Mouse (Mus musculus) hindbrain, embryonic 12.5 days (tissue): ENCODE results near the gene D5Ertd579e. TPM values are rescaled to one million over a fixed set of nuclear protein-coding genes. Genes with fewer than 3 reads are reported as not detected.

Source experiments
- ATAC-seq: fragments of 200-750 bp; cut with Nextera tagmentation; 2 replicates; pipeline ENCODE4 v1.8.0; 2017; ENCODE audit warnings: moderate TSS enrichment; ENCODE audit not compliant: low FRiP score
- H3K27ac ChIP-seq: fragments of 300-500 bp; sonication (generic); 2 replicates; pipeline ENCODE4 v1.5.1; 2016; ENCODE audit warnings: mild to moderate bottlenecking
- H3K27me3 ChIP-seq: fragments of 300-500 bp; sonication (generic); 2 replicates; pipeline ENCODE4 v1.6.1; 2016; ENCODE audit warnings: mild to moderate bottlenecking
- H3K36me3 ChIP-seq: fragments of 300-500 bp; sonication (generic); 2 replicates; pipeline ENCODE4 v1.6.1; 2016; ENCODE audit warnings: mild to moderate bottlenecking
- H3K4me1 ChIP-seq: fragments of 300-500 bp; sonication (generic); 2 replicates; pipeline ENCODE4 v1.6.1; 2016
- H3K4me2 ChIP-seq: fragments of 300-500 bp; sonication (generic); replicated peaks from 2 replicates; pipeline ENCODE4 v1.6.1; 2016; ENCODE audit warnings: mild to moderate bottlenecking
- H3K4me3 ChIP-seq: fragments of 300-500 bp; sonication (generic); 2 replicates; pipeline ENCODE4 v1.5.1; 2016; ENCODE audit warnings: mild to moderate bottlenecking
- H3K9ac ChIP-seq: fragments of 300-500 bp; sonication (generic); 2 replicates; pipeline ENCODE4 v1.6.1; 2016; ENCODE audit warnings: mild to moderate bottlenecking, moderate library complexity
- H3K9me3 ChIP-seq: fragments of 300-500 bp; sonication (generic); replicated peaks from 2 replicates; pipeline ENCODE4 v1.6.1; 2016; ENCODE audit warnings: mild to moderate bottlenecking
- WGBS: fragments of 180-500 bp; shearing (Covaris S2); methylation state at CpG from one replicate; pipeline ENCODE4 v1.1.7; 2016; 5-methylcytosine and 5-hydroxymethylcytosine counted together
- polyA plus RNA-seq: library from polyadenylated mRNA; unstranded; fragments of >200 nt; fragmentation: Nextera tagmentation; extraction: Ambion mirVana; gene quantifications from 2 replicates; pipeline ENCODE4 v1.2.1, GENCODE M21; 2016

Gene D5Ertd579e
- polyA plus RNA-seq, 1 experiment from 2014 or later = 41.8 TPM

GRCm38 (mm10) chr5:36729086-36729473 lies 33.3 kb upstream of the D5Ertd579e start:
- 81% methylated on average over 4 of the region's 4 CpGs for WGBS
- no peak overlapping the region for H3K9ac ChIP-seq
- H3K9me3 ChIP-seq = no peaks in the 10 kb centered on the region
- H3K4me3 ChIP-seq = no peak overlapping the region
- no peak for ATAC-seq
- H3K27me3 ChIP-seq = no peaks in the 10 kb centered on the region
- H3K4me2 ChIP-seq = no peak overlapping the region
- no peaks in the 10 kb centered on the region for H3K36me3 ChIP-seq
- no peaks in the 10 kb centered on the region for H3K4me1 ChIP-seq
- no peak overlapping the region for H3K27ac ChIP-seq

DNA sequence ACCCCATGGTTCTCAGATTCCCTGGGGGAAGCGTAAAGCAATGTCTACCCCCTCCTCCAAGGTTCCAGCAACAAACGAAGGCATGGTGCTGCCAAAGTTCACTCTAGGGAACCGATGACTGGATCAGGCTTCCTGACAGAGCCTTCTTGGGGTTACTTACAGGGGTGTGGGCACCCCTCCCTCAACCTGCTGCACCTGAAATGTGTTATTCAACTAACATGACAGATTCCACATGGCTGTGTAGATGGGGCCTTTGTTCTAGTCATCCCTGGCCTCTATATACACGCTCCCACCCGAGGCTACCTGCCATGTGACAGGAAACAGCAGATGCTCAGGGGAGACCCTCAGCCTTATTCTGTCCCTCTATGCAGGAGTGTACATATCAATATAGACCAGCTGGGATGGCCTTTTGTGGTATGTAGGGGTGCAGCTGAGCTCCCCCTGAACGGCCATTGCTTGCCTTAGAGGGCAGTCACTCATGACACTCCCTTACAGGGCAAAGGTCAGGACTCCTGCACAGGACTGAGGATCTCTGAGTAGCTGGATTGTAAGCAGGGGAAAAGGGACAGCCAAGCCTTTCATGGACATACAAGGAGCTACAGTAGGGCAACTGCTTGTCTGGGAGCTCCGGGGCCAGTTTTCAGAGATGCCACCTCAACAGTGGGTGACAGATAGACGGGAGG lies 32.7 kb upstream of the D5Ertd579e start:
- Histone ChIP-seq H3K27ac (no peak overlapping the region), H3K27me3 (no peaks in the 10 kb centered on the region), H3K9me3 (no peaks in the 10 kb centered on the region), H3K4me2 (no peak overlapping the region), H3K4me1 (no peaks in the 10 kb centered on the region), H3K9ac (no peak overlapping the region), H3K36me3 (no peaks in the 10 kb centered on the region), H3K4me3 (no peak overlapping the region)
- 83% methylated on average over 8 of the region's 8 CpGs for WGBS
- no peak for ATAC-seq

GRCm38 (mm10) chr5:36727776-36728175 lies 32.0 kb upstream of the D5Ertd579e start:
- H3K27ac ChIP-seq = no peak overlapping the region
- no peaks in the 10 kb centered on the region for H3K27me3 ChIP-seq
- no peak overlapping the region for H3K9ac ChIP-seq
- no peaks in the 10 kb centered on the region for H3K4me1 ChIP-seq
- ATAC-seq = no peak
- H3K4me3 ChIP-seq = no peak overlapping the region
- no peaks in the 10 kb centered on the region for H3K9me3 ChIP-seq
- H3K4me2 ChIP-seq = no peak overlapping the region
- WGBS = 81% methylated on average over 7 of the region's 7 CpGs
- no peaks in the 10 kb centered on the region for H3K36me3 ChIP-seq

GRCm38 (mm10) chr5:36727136-36727535 lies 31.3 kb upstream of the D5Ertd579e start:
- Histone ChIP-seq H3K27ac (no peak overlapping the region), H3K4me1 (no peaks in the 10 kb centered on the region), H3K27me3 (no peaks in the 10 kb centered on the region), H3K9me3 (no peaks in the 10 kb centered on the region), H3K36me3 (no peaks in the 10 kb centered on the region), H3K4me2 (no peak overlapping the region), H3K4me3 (no peak overlapping the region), H3K9ac (no peak overlapping the region)
- ATAC-seq = no peak
- 73% methylated on average over 2 of the region's 2 CpGs for WGBS

DNA sequence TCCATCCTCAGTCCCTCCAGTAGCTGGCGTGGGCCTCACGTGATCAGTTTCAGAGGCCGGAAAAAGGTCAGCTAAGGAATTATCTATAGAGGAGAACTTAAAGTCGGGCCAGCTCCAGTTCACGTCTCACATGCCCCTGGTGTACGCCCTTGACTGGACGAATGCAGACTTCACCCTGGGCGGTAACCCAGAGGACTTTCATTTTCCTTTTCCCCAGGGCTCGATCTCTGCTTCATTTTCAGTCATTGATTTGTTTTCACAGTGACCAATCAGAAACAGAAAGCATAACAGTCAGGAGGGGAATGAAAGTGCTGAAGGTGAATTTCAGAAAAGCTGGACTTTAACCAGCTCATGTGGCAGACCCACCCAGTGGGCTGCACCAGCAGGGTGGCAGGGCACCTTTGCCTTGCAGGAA lies 30.6 kb upstream of the D5Ertd579e start:
- no peak for ATAC-seq
- 72% methylated on average over 9 of the region's 9 CpGs for WGBS

GRCm38 (mm10) chr5:36725861-36726260 lies 30.0 kb upstream of the D5Ertd579e start:
- no peak overlapping the region for H3K27ac ChIP-seq
- no peak for ATAC-seq
- H3K27me3 ChIP-seq = no peaks in the 10 kb centered on the region
- H3K36me3 ChIP-seq = no peaks in the 10 kb centered on the region
- no peaks in the 10 kb centered on the region for H3K4me1 ChIP-seq
- H3K9me3 ChIP-seq = no peaks in the 10 kb centered on the region
- H3K4me3 ChIP-seq = no peak overlapping the region
- WGBS = 63% methylated on average over 12 of the region's 12 CpGs
- no peak overlapping the region for H3K9ac ChIP-seq
- no peak overlapping the region for H3K4me2 ChIP-seq

More for the DNA sequence above, 30.6 kb upstream of the D5Ertd579e start:
- no peaks in the 10 kb centered on the region for H3K27me3 ChIP-seq
- no peaks in the 10 kb centered on the region for H3K36me3 ChIP-seq
- H3K9ac ChIP-seq = no peak overlapping the region
- H3K27ac ChIP-seq = no peak overlapping the region
- no peak overlapping the region for H3K4me3 ChIP-seq
- no peaks in the 10 kb centered on the region for H3K4me1 ChIP-seq
- no peak overlapping the region for H3K4me2 ChIP-seq
- no peaks in the 10 kb centered on the region for H3K9me3 ChIP-seq

DNA sequence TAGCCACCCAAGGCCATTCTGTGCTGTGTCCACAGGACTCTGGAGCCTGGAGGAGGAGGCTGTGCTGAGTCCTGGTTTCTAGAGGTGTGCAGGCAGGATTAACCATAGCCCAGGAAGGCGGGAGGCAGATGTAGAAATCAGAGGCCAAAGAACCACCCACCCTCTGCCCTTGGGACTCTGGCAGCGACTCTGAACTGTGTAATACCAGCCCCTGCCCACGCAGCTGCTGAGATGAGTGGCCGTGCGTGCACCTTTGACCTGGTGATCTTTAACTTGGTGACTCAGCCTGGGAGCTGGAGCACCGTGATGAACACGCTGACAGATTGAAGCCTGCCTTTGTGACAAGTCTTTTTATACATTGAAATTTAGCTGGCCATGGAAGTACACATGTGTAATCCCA lies 28.4 kb upstream of the D5Ertd579e start:
- Histone ChIP-seq H3K9me3 (no peaks in the 10 kb centered on the region), H3K4me2 (no peak overlapping the region), H3K4me3 (no peak overlapping the region), H3K27ac (no peak overlapping the region), H3K9ac (no peak overlapping the region), H3K36me3 (no peaks in the 10 kb centered on the region), H3K4me1 (no peaks in the 10 kb centered on the region), H3K27me3 (no peaks in the 10 kb centered on the region)
- no peak for ATAC-seq
- WGBS = 71% methylated on average over 7 of the region's 7 CpGs

DNA sequence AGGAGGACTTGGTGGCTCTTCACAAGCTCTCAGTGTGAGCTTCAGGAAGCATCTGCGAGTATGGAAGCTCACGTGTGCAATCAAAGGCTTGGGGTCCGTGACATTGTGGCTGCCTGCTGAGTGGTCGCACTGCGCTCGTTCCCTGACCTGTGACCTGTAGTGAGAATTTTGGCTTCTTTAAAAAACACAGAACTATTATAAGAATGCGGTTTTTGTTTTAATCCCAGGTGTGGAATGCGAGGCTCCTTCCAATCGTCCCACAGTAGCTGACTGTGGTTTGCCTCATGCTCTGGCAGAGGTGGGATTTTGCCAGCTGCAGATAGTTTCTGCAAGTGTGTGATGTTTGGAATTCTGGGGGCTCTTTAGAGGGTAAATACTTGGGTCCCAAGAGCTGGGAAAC lies 27.5 kb upstream of the D5Ertd579e start:
- no peaks in the 10 kb centered on the region for H3K9me3 ChIP-seq
- H3K4me2 ChIP-seq = no peak overlapping the region
- ATAC-seq = no peak
- 55% methylated on average over 9 of the region's 9 CpGs for WGBS
- H3K4me1 ChIP-seq = no peaks in the 10 kb centered on the region
- no peaks in the 10 kb centered on the region for H3K27me3 ChIP-seq
- H3K27ac ChIP-seq = no peak overlapping the region
- no peaks in the 10 kb centered on the region for H3K36me3 ChIP-seq
- no peak overlapping the region for H3K4me3 ChIP-seq
- H3K9ac ChIP-seq = no peak overlapping the region

- no peak overlapping the region for H3K4me2 ChIP-seq
- H3K9me3 ChIP-seq = no peaks in the 10 kb centered on the region
- no peak overlapping the region for H3K27ac ChIP-seq
- ATAC-seq = no peak
- no peaks in the 10 kb centered on the region for H3K36me3 ChIP-seq
- H3K4me1 ChIP-seq = no peaks in the 10 kb centered on the region
- H3K4me3 ChIP-seq = no peak overlapping the region
- H3K9ac ChIP-seq = no peak overlapping the region
- 78% methylated on average over 6 of the region's 6 CpGs for WGBS
- H3K27me3 ChIP-seq = no peaks in the 10 kb centered on the region
Observed at GRCm38 (mm10) chr5:36722415-36722856, 26.6 kb upstream of the D5Ertd579e start.

DNA sequence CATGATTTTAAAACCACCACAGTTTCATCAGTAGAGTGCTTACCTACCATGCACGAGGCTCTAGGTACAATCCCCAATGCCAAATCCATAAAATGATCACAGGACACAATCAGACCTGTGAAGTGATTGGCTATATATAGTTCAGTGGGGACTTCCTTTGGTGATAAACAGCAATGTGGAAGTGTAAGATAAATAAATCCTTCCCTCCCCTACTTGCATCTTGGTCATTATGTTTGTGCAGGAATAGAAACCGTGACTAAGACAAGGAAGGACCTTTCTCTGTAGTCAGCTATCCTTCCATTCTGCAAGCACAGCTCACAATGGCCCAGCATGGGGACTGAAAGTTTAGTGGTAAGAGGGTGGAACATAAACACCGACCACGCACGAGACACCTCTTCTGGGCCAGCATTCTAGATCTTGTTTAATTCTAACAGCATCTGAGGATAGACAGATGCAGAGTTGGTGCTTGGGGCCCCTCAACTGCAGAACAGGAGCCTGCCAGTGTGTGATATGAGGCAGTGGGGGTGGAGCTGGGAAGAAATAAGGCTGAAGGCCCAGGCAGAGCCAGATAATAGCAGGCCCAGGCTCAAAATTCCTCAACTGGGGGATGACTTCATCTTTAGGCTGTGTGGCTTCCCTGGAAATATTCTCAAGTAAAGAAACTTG lies 25.0 kb upstream of the D5Ertd579e start:
- Histone ChIP-seq H3K36me3 (no peaks in the 10 kb centered on the region), H3K4me3 (no peak overlapping the region), H3K9me3 (no peaks in the 10 kb centered on the region), H3K4me2 (no peak overlapping the region), H3K27ac (no peak overlapping the region), H3K9ac (no peak overlapping the region), H3K4me1 (no peaks in the 10 kb centered on the region), H3K27me3 (no peaks in the 10 kb centered on the region)
- no peak for ATAC-seq
- WGBS = 76% methylated on average over 5 of the region's 5 CpGs

- Histone ChIP-seq H3K27ac (no peak overlapping the region), H3K27me3 (no peaks in the 10 kb centered on the region), H3K9ac (no peak overlapping the region), H3K4me2 (no peak overlapping the region), H3K4me3 (no peak overlapping the region), H3K9me3 (no peaks in the 10 kb centered on the region), H3K4me1 (no peaks in the 10 kb centered on the region), H3K36me3 (no peaks in the 10 kb centered on the region)
- WGBS = 81% methylated on average over 5 of the region's 5 CpGs
- no peak for ATAC-seq
Observed at GRCm38 (mm10) chr5:36720219-36720618, 24.4 kb upstream of the D5Ertd579e start.

DNA sequence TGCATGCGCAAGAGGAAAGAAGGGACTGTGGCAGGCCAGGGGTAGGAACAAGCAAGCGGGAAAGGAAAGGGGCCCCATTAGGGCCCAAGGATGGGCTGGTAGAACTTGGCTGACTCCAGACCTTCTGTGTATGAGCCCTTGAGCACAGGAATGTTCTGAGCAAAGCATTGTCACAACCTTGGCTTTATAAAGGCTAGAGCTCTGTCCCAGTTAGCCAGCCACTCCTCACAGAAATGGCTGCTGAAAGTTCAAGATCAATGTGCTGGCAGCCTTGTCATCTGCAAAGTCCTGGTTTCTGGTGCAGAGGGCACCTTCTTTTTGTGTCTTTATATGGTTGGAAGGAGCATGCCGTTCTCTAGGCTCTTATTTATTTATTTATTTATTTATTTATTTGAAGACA lies 23.8 kb upstream of the D5Ertd579e start:
- H3K4me3 ChIP-seq = no peak overlapping the region
- H3K4me2 ChIP-seq = no peak overlapping the region
- H3K36me3 ChIP-seq = no peaks in the 10 kb centered on the region
- no peak for ATAC-seq
- H3K9ac ChIP-seq = no peak overlapping the region
- 88% methylated on average over 3 of the region's 3 CpGs for WGBS
- H3K27ac ChIP-seq = no peak overlapping the region
- no peaks in the 10 kb centered on the region for H3K27me3 ChIP-seq
- H3K4me1 ChIP-seq = no peaks in the 10 kb centered on the region
- H3K9me3 ChIP-seq = no peaks in the 10 kb centered on the region

DNA sequence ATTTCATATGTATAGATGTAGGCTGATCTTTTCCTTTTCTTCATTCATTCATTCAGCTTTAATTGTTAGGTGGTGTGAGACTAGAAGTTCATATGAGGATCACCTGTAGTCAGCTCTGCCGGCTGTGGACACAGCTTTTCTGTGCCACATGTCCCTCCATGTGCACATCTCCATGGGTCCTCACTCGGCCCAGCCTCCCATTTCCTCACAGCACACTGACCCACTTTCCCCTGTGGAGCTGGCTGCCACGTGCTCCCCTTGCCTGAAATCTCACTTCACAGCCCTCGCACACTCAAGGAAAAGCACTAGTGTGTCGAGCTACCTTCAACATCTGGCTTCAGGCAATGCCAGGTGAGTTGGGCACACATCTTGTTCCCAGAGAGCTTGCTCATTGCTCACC lies 23.3 kb upstream of the D5Ertd579e start:
- Histone ChIP-seq H3K27me3 (no peaks in the 10 kb centered on the region), H3K27ac (no peak overlapping the region), H3K4me1 (no peaks in the 10 kb centered on the region), H3K36me3 (no peaks in the 10 kb centered on the region), H3K9ac (no peak overlapping the region), H3K9me3 (no peaks in the 10 kb centered on the region), H3K4me2 (no peak overlapping the region), H3K4me3 (no peak overlapping the region)
- 84% methylated on average over 5 of the region's 5 CpGs for WGBS
- no peak for ATAC-seq
